Mouse (Mus musculus): Measurements from ENCODE around the gene Lsm12. TPM values are rescaled to one million over a fixed set of nuclear protein-coding genes. Genes with fewer than 3 reads are reported as not detected.
A peak's percentile ranks its signal among the peaks of the same experiment; 100 is the strongest.

Lsm12 gene
- 112 and 116 TPM in 2 replicates for polyA plus RNA-seq (2015; fragmentation: Nextera tagmentation; extraction: Ambion mirVana)

GRCm38 (mm10) chr11:102184646-102185495 lies at the start of gene Lsm12:
Lsm12 (minus strand) TSS chr11:102185296.
- peaks cover 38% of the 10 kb centered on the region for H3K4me1 ChIP-seq (replicated peaks)
- ATAC-seq (ENCODE audit: low read depth): peak; percentile 84
- H3K9me3 ChIP-seq: no peaks in the 10 kb centered on the region
- under 1% methylated on average over 69 of the region's 70 CpGs for WGBS
- H3K27me3 ChIP-seq: no peaks in the 10 kb centered on the region
- H3K36me3 ChIP-seq: peaks cover 23% of the 10 kb centered on the region
- H3K4me2 ChIP-seq: peak within 1 kb of the TSS; percentile 79
- H3K27ac ChIP-seq (replicated peaks): peak within 1 kb of the TSS; percentile 98
- H3K4me3 ChIP-seq: peak within 1 kb of the TSS; percentile 92
- peak within 1 kb of the TSS; percentile 92 for H3K9ac ChIP-seq

- H3K27ac ChIP-seq (replicated peaks): peak within 1 kb of the TSS; percentile 95
- H3K4me2 ChIP-seq: peak within 1 kb of the TSS; percentile 90
- H3K9ac ChIP-seq: peak within 1 kb of the TSS; percentile 97
- H3K4me1 ChIP-seq (replicated peaks): peaks cover 47% of the 10 kb centered on the region
- under 1% methylated on average over 48 of the region's 49 CpGs for WGBS
- H3K9me3 ChIP-seq: no peaks in the 10 kb centered on the region
- peak within 1 kb of the TSS; percentile 81 for H3K4me3 ChIP-seq
- H3K36me3 ChIP-seq: no peaks in the 10 kb centered on the region
- no peaks in the 10 kb centered on the region for H3K27me3 ChIP-seq
- peak; percentile 88 for ATAC-seq (ENCODE audit: low read depth)
Observed at GRCm38 (mm10) chr11:102230006-102230741, 45.1 kb upstream of the Lsm12 start, which contains the start of gene Hdac5. Hdac5 (minus strand) TSS chr11:102230166.

- peaks cover 55% of the 10 kb centered on the region for H3K4me1 ChIP-seq (replicated peaks)
- no peaks in the 10 kb centered on the region for H3K36me3 ChIP-seq
- H3K4me3 ChIP-seq: peak overlapping the region; percentile 81
- H3K9ac ChIP-seq: peak overlapping the region; percentile 97
- under 1% methylated on average over 21 of the region's 47 CpGs for WGBS
- ATAC-seq (ENCODE audit: low read depth): peak; percentile 34
- no peaks in the 10 kb centered on the region for H3K9me3 ChIP-seq
- H3K27ac ChIP-seq (replicated peaks): peak overlapping the region; percentile 95
- no peaks in the 10 kb centered on the region for H3K27me3 ChIP-seq
- H3K4me2 ChIP-seq: peak overlapping the region; percentile 90
Observed at GRCm38 (mm10) chr11:102229331-102229953, 44.3 kb upstream of the Lsm12 start.

GRCm38 (mm10) chr11:102228646-102229268 lies 43.7 kb upstream of the Lsm12 start:
- Histone ChIP-seq H3K27ac (replicated peaks) (peak overlapping the region; percentile 95), H3K36me3 (no peaks in the 10 kb centered on the region), H3K4me3 (peak overlapping the region; percentile 81), H3K9ac (peak overlapping the region; percentile 97), H3K9me3 (no peaks in the 10 kb centered on the region), H3K4me1 (replicated peaks) (peaks cover 62% of the 10 kb centered on the region), H3K4me2 (peak overlapping the region; percentile 90), H3K27me3 (no peaks in the 10 kb centered on the region)
- ATAC-seq (ENCODE audit: low read depth): no peak
- WGBS: 8% methylated on average over 6 of the region's 7 CpGs

- H3K4me1 ChIP-seq (replicated peaks): peaks cover 68% of the 10 kb centered on the region
- no peaks in the 10 kb centered on the region for H3K9me3 ChIP-seq
- no peaks in the 10 kb centered on the region for H3K27me3 ChIP-seq
- H3K9ac ChIP-seq: peak overlapping the region; percentile 97
- H3K4me2 ChIP-seq: peak overlapping the region; percentile 90
- H3K4me3 ChIP-seq: peak overlapping the region; percentile 81
- 10% methylated on average over 9 of the region's 9 CpGs for WGBS
- ATAC-seq (ENCODE audit: low read depth): no peak; the same call in 1 of the 2 replicates
- peak overlapping the region; percentile 95 for H3K27ac ChIP-seq (replicated peaks)
- H3K36me3 ChIP-seq: no peaks in the 10 kb centered on the region; the same call in 1 of the 2 replicates
Observed at GRCm38 (mm10) chr11:102228191-102228545, 43.1 kb upstream of the Lsm12 start.

- H3K4me1 ChIP-seq (replicated peaks): peaks cover 74% of the 10 kb centered on the region
Observed at GRCm38 (mm10) chr11:102227270-102228190, 42.4 kb upstream of the Lsm12 start.

GRCm38 (mm10) chr11:102226067-102226978 lies 41.2 kb upstream of the Lsm12 start:
- no peak for ATAC-seq (ENCODE audit: low read depth)
- Histone ChIP-seq H3K9ac (peak overlapping the region; percentile 97), H3K4me3 (peak overlapping the region; percentile 81), H3K27me3 (no peaks in the 10 kb centered on the region), H3K9me3 (no peaks in the 10 kb centered on the region), H3K4me1 (replicated peaks) (peaks cover 84% of the 10 kb centered on the region), H3K27ac (replicated peaks) (peak overlapping the region; percentile 95; the same call in 1 of the 2 replicates), H3K4me2 (peak overlapping the region; percentile 90), H3K36me3 (peaks cover 17% of the 10 kb centered on the region)
- WGBS: 70% methylated on average over 12 of the region's 12 CpGs

More at GRCm38 (mm10) chr11:102227270-102228190, 42.4 kb upstream of the Lsm12 start:
- Histone ChIP-seq H3K36me3 (peaks cover 5% of the 10 kb centered on the region), H3K27me3 (no peaks in the 10 kb centered on the region), H3K9ac (peak overlapping the region; percentile 97), H3K4me3 (peak overlapping the region; percentile 81), H3K27ac (replicated peaks) (peak overlapping the region; percentile 95), H3K9me3 (no peaks in the 10 kb centered on the region), H3K4me2 (peak overlapping the region; percentile 90)
- peak; percentile 32; the same call in 1 of the 2 replicates for ATAC-seq (ENCODE audit: low read depth)
- WGBS: 8% methylated on average over 12 of the region's 12 CpGs

GRCm38 (mm10) chr11:102225221-102225620 lies 40.1 kb upstream of the Lsm12 start:
- Histone ChIP-seq H3K4me1 (replicated peaks) (peaks cover 84% of the 10 kb centered on the region), H3K36me3 (peaks cover 28% of the 10 kb centered on the region), H3K9ac (peak overlapping the region; percentile 60), H3K27me3 (no peaks in the 10 kb centered on the region), H3K4me2 (peak overlapping the region; percentile 47), H3K9me3 (no peaks in the 10 kb centered on the region), H3K27ac (replicated peaks) (no peak overlapping the region), H3K4me3 (peak overlapping the region; percentile 13; the same call in 1 of the 2 replicates)
- no peak for ATAC-seq (ENCODE audit: low read depth)
- 65% methylated on average over 5 of the region's 5 CpGs for WGBS

- Histone ChIP-seq H3K4me2 (peak overlapping the region; percentile 47), H3K9me3 (no peaks in the 10 kb centered on the region), H3K27ac (replicated peaks) (no peak overlapping the region), H3K4me1 (replicated peaks) (peaks cover 89% of the 10 kb centered on the region), H3K9ac (peak overlapping the region; percentile 60), H3K4me3 (peak overlapping the region; percentile 13), H3K36me3 (peaks cover 34% of the 10 kb centered on the region), H3K27me3 (no peaks in the 10 kb centered on the region)
- no peak for ATAC-seq (ENCODE audit: low read depth)
- WGBS: 3% methylated on average over 22 of the region's 22 CpGs
Observed at GRCm38 (mm10) chr11:102224686-102225085, 39.6 kb upstream of the Lsm12 start.

GRCm38 (mm10) chr11:102223166-102223565 lies 38.1 kb upstream of the Lsm12 start:
- Histone ChIP-seq H3K4me3 (no peak overlapping the region), H3K36me3 (peaks cover 35% of the 10 kb centered on the region), H3K9ac (0 out of 2 replicates have a peak overlapping the region, but pooled peaks have one; percentile 38), H3K27me3 (no peaks in the 10 kb centered on the region), H3K4me1 (replicated peaks) (peaks cover 91% of the 10 kb centered on the region), H3K27ac (replicated peaks) (no peak overlapping the region), H3K9me3 (no peaks in the 10 kb centered on the region), H3K4me2 (no peak overlapping the region)
- 43% methylated on average over 6 of the region's 6 CpGs for WGBS
- ATAC-seq (ENCODE audit: low read depth): no peak

All from neural tube, embryonic 13.5 days (tissue).